Mouse (Mus musculus) MN1 (cell line): Measurements from ENCODE around the gene Saa1.
A peak's percentile ranks its signal among the peaks of the same experiment; 100 is the strongest.

Experiments
- DNase-seq: peaks from one replicate; pipeline ENCODE4 v3.0.0-alpha.2; 2016; ENCODE audit warnings: low spot score

Gene Saa1

DNA sequence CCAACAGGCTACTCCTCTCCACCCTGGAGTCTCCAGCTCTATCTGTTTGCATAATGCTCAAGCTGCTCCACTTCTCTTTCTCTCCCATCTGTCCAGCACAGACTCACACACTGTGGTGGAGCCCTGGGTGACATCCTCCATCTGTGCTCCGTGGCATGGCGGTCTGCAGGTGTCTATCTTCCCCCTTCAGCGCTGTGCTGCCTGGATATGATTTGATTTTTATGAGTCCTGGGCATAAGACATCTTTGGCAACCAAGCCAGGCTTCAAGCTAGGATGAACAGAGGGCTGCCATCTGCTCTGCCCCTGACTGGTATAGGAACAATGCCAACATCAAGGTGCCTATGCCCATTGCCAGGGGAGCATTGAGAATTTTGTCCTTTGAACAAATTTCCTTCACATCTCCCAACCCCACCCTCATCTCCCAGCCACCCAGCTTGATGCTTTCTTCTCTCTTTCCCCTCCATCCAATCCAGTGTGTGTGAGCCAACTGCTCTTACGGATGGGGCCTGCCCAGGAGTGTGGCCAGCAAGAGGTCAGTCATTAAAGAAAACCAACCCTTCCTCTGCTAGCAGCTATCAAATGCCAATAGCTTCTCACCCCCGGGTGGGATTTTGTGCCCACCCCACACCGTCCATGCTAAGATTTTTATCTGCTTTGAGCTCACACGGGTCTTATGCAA, 24.0 kb downstream of the Saa1 start:
- DNase-seq = no peak

- no peak for DNase-seq
Measured at GRCm38 (mm10) chr7:46716897-46717296, 25.9 kb downstream of the Saa1 start.

- DNase-seq = no peak
Measured at GRCm38 (mm10) chr7:46715600-46715999, 27.2 kb downstream of the Saa1 start, which contains the start of gene Saa3. TSS of gene Saa3 (minus strand) at chr7:46715700.

- peak; percentile 65 for DNase-seq
Measured at GRCm38 (mm10) chr7:46714518-46714917, 28.3 kb downstream of the Saa1 start.

DNA sequence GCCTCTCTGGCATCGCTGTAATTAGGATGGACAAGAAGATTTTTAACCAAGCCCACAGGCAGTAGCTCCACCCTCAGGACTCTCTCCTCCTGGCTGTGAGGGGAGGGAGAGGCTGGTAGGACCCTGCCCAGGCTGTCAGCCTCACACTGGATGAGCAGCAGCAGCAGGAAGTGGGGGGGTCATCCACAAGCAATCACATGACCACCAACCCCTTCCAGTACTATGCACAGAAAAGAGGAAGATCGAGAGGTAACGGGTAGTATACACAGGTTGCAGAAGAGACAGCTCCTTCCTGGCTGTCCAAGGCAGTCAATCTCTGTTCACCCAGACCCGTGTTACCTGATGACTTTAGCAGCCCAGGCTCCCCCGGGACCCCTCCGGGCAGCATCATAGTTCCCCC, 30.5 kb downstream of the Saa1 start:
- DNase-seq = no peak

DNA sequence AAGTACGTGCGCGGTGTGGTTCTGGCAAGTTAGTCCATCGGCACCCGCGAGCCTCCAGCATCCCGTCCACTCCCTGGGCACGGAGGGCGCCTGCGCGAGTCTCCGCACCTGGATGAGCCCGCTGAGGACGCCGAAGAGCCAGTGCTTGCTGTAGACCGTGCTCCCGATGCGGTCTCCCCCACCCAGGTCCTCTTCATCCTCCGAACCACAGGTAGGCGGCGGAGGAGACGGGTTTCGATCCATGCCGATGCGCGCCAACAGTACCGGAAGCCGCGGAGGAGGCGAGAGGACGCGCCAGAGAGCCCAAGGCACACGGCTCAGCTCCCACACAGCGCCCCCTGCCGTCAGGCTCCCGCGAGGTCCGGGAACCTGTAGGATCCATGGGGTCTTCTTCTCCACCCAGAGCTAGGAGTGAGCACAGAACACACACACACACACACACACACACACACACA, 32.4 kb downstream of the Saa1 start, which contains the start of gene Saal1:
TSS of gene Saal1 (minus strand) at position 291 of the 455 bp plus-strand sequence.
- DNase-seq = peak; percentile 91

DNA sequence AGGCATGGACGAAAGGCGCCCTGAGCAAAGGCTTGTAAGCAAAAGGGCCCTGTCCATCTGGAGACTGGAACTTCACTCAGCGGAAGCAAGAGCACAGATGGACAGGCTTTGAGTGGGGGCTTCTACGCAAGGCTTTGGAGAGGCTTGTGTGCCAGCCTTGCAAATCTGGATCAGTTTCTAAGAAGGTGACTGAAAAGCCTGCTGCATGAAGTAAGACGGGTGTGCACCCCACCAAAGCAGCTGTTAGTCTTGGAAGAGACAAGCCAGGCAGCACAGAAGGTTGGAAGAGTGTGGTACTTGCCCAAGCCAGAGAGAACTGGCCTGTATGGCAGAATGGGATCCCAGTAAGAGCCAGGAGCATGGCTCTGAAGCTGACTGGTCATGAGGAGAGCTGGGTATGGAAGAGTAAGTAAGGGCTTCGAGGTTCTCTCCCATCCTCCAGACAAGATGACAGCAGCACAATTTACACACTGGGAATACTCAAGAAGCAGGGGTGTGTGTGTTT, 42.2 kb downstream of the Saa1 start:
- no peak for DNase-seq

DNA sequence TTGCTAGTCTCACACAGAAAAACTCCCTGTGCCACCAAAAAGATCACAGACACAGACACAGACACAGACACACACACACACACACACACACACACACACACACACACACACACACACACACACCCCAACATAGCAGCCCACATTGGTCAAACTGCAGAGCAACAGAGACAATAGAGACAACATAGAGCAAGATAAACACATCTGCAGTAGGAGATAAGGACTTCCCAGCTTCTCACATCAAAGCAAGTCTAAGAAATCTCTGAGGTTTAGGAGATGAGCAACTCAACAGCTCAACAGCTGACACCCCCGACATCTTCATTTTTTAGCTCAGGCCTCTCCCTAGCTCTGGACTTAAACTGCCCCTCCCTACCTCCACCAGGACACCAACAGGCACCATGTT, 46.0 kb downstream of the Saa1 start:
- no peak for DNase-seq
